Mouse (Mus musculus): ENCODE measurements at regions not wholly inside any gene's neighbourhood (a gene's known extent, or its start where the extent isn't known, plus 50 kb on each side); places are given as distances from the start of the nearest gene placed in this dataset.

- DNase-seq, result no peak
These were observed 608.8 kb downstream of the Gm9195 start for GRCm38 (mm10) chr14:71882871-71883270.

- no peak for DNase-seq
These were observed 646.1 kb downstream of the Gm9195 start for GRCm38 (mm10) chr14:71845546-71845945.

GRCm38 (mm10) chr14:71808863-71809487, 682.7 kb downstream of the Gm9195 start:
- no peak for DNase-seq

- no peak for DNase-seq
These were observed 686.0 kb downstream of the Gm9195 start for GRCm38 (mm10) chr14:71805624-71806023.

- no peak for DNase-seq
These were observed 691.8 kb downstream of the Gm9195 start for GRCm38 (mm10) chr14:71799861-71800260.

- no peak for DNase-seq
These were observed 695.9 kb downstream of the Gm9195 start for GRCm38 (mm10) chr14:71795713-71796112.

- no peak for DNase-seq
These were observed 714.6 kb downstream of the Gm9195 start for GRCm38 (mm10) chr14:71776990-71777525.

- DNase-seq, result no peak
These were observed 724.8 kb downstream of the Gm9195 start for GRCm38 (mm10) chr14:71766856-71767255.

- no peak for DNase-seq
These were observed 763.1 kb downstream of the Gm9195 start for GRCm38 (mm10) chr14:71728542-71728941.

- no peak for DNase-seq
These were observed 768.1 kb downstream of the Gm9195 start for GRCm38 (mm10) chr14:71723526-71723925.

GRCm38 (mm10) chr14:71709528-71710289, 781.9 kb downstream of the Gm9195 start:
- DNase-seq, result no peak

- no peak for DNase-seq
These were observed 798.7 kb downstream of the Gm9195 start for GRCm38 (mm10) chr14:71692752-71693437.

- DNase-seq, result no peak
These were observed 817.1 kb downstream of the Gm9195 start for GRCm38 (mm10) chr14:71674564-71674963.

GRCm38 (mm10) chr14:71673837-71674236, 817.8 kb downstream of the Gm9195 start:
- DNase-seq, result peak; percentile 26

- no peak for DNase-seq
These were observed 819.2 kb downstream of the Gm9195 start for GRCm38 (mm10) chr14:71672481-71672880.

- DNase-seq, result no peak
These were observed 819.6 kb downstream of the Gm9195 start for GRCm38 (mm10) chr14:71671994-71672393.

GRCm38 (mm10) chr14:71670435-71670834, 821.2 kb downstream of the Gm9195 start:
- DNase-seq, result peak; percentile 38

- no peak for DNase-seq
These were observed 825.0 kb downstream of the Gm9195 start for GRCm38 (mm10) chr14:71666656-71667055.

GRCm38 (mm10) chr14:71660166-71660565, 831.5 kb downstream of the Gm9195 start:
- DNase-seq, result no peak

GRCm38 (mm10) chr14:71654785-71655627, 836.6 kb downstream of the Gm9195 start:
- DNase-seq, result no peak

GRCm38 (mm10) chr14:71642536-71642935, 849.1 kb downstream of the Gm9195 start:
- DNase-seq, result no peak

- no peak for DNase-seq
These were observed 852.6 kb downstream of the Gm9195 start for GRCm38 (mm10) chr14:71639083-71639482.

GRCm38 (mm10) chr14:71635091-71635490, 856.5 kb downstream of the Gm9195 start:
- DNase-seq, result no peak

All from right cerebral cortex, postnatal 4 days (tissue).